Mouse (Mus musculus) ES-Bruce4 (cell line): Measurements from ENCODE around the gene Slc46a3.

ENCODE experiments used
- CTCF ChIP-seq: IDR thresholded peaks from one replicate; pipeline ENCODE4 v1.8.1; 2011; ENCODE audit warnings: low read depth, low read length
- EP300 ChIP-seq: IDR thresholded peaks from 2 replicates; pipeline ENCODE4 v1.6.1; 2011; ENCODE audit warnings: low read depth, low read length; ENCODE audit not compliant: insufficient read depth
- POLR2A ChIP-seq: IDR thresholded peaks from one replicate; pipeline ENCODE4 v1.8.1; 2011; ENCODE audit warnings: low read length; ENCODE audit not compliant: insufficient read depth

DNA sequence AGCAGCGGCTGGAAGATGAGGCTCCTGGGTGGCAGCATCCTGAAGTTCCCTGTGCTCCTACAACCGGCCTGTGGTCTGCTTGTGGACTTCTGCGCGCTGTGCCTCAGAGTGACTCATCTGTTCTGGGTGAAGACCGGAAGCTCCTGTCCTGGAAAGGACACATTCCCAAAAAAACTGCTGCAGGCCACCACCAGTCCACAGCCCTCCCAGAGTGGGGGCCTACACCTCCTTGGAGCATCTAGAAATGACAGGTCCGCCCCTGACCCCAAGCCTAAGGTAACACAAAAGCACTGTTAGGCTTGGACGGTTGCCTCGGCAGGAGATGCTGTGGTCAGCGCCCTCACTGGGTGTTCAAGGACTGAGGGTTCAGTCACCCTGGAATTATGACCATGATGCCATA, 8.6 kb upstream of the Slc46a3 start:
- TF ChIP-seq CTCF (no peak), POLR2A (no peak), EP300 (no peak)
